Mouse (Mus musculus) ES-E14 (cell line): ENCODE data around the gene Arhgap44.

Experiments used
- CHD2 ChIP-seq: IDR thresholded peaks from 2 replicates; pipeline ENCODE4 v1.6.1; 2014; ENCODE audit warnings: mild to moderate bottlenecking, low read depth, low read length, inconsistent platforms
- ZNF384 ChIP-seq: IDR thresholded peaks from 2 replicates; pipeline ENCODE4 v1.6.1; 2012; ENCODE audit warnings: low read depth, low read length, inconsistent platforms

GRCm38 (mm10) chr11:65006047-65006446 lies 156.7 kb downstream of the Arhgap44 start:
- no peak for TF ChIP-seq CHD2
- no peak for TF ChIP-seq ZNF384
